Mouse (Mus musculus) ES-E14 (cell line): ENCODE measurements around the gene Ifna4.

ENCODE experiments used
- CHD2 ChIP-seq: IDR thresholded peaks from 2 replicates; pipeline ENCODE4 v1.6.1; 2014; ENCODE audit warnings: mild to moderate bottlenecking, low read depth, low read length, inconsistent platforms
- MAFK ChIP-seq: IDR thresholded peaks from 2 replicates; pipeline ENCODE4 v1.6.1; 2014; ENCODE audit warnings: mild to moderate bottlenecking, low read depth, low read length, inconsistent platforms; ENCODE audit not compliant: insufficient read depth
- ZC3H11A ChIP-seq: IDR thresholded peaks from 2 replicates; pipeline ENCODE4 v1.6.1; 2012; ENCODE audit warnings: low read depth, mild to moderate bottlenecking, inconsistent platforms, low read length, borderline replicate concordance

- no peak for TF ChIP-seq CHD2
- no peak for TF ChIP-seq MAFK
- no peak for TF ChIP-seq ZC3H11A
These were observed 3.7 kb downstream of the Ifna4 start for GRCm38 (mm10) chr4:88845334-88845733.
